Mouse (Mus musculus) liver, embryonic 14.5 days (tissue): ENCODE measurements around the gene Slc7a15.

ENCODE experiments used
- CTCF ChIP-seq: IDR thresholded peaks from 2 replicates; pipeline ENCODE4 v1.5.1; 2016; ENCODE audit warnings: antibody characterized with exemption, low read depth, control low read depth
- EP300 ChIP-seq: IDR thresholded peaks from 2 replicates; pipeline ENCODE4 v1.6.1; 2016; ENCODE audit warnings: antibody characterized with exemption, low read depth

DNA sequence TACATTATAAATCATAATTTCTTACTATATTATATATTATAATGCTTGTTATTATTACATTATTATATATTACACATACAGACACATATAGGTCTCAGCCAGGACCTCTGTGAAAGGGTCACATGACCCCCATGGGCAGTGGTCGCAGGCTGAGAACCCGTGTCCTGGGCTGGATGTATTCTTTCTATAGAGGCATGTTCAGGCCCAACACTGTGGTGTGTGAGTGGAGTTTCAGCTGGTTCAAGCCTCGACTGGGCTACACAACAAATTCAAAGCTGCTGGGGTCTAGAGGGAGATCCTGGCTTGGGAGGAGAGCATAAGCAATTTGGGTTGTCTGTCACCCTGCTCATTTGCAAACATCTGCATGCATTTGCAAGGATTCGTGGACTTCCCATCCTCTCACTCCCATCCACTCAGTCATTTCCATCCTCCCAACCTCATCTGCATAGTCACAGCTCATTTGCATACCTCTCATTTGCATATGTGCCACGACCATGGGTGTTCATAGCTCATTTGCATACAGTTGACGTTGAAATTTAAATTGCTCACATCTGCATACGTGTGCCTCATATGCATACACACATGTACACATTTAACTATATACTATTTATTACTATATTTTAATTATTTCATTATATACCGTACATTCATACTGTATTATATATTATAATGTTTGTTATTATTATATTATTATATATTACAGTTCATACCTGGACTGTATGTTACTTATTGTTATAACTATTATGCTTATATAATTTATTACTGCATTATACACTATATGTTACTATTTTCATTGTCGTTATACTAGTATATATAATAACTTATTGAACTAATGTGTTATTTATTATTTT, 21.2 kb upstream of the Slc7a15 start:
- TF ChIP-seq CTCF (no peak), EP300 (no peak)
